Mouse (Mus musculus): ENCODE results near the gene Ccdc115. TPM values are rescaled to one million over a fixed set of nuclear protein-coding genes. Genes with fewer than 3 reads are reported as not detected.

Ccdc115 gene
- total RNA-seq, 2 experiments from 2014 or later, result 13.8 to 15.8 TPM

- intact Hi-C loops (cut with DNase I), result no loop called here
- no peak for TF ChIP-seq CTCF (IDR thresholded peaks at IDR 0.05)
- H3K27ac ChIP-seq, result no peak overlapping the region
- no peak overlapping the region for H3K4me3 ChIP-seq
- no peak for DNase-seq (ENCODE audit: extremely low spot score in 1 of 2, low spot score in 2 of 2)
Measured at GRCm38 (mm10) chr1:34389234-34389891, 50.1 kb downstream of the Ccdc115 start.

- intact Hi-C loops (cut with DNase I), result no loop called here
- H3K4me3 ChIP-seq, result no peak overlapping the region
- TF ChIP-seq CTCF (IDR thresholded peaks at IDR 0.05), result no peak
- no peak overlapping the region for H3K27ac ChIP-seq
- no peak for DNase-seq (ENCODE audit: extremely low spot score in 1 of 2, low spot score in 2 of 2)
Measured at GRCm38 (mm10) chr1:34388849-34389233, 50.6 kb downstream of the Ccdc115 start.

GRCm38 (mm10) chr1:34387346-34388327 is 51.8 kb downstream of the Ccdc115 start:
- no peak for DNase-seq (ENCODE audit: extremely low spot score in 1 of 2, low spot score in 2 of 2)
- H3K4me3 ChIP-seq, result no peak overlapping the region
- no peak overlapping the region for H3K27ac ChIP-seq
- intact Hi-C loops (cut with DNase I), result no loop called here
- TF ChIP-seq CTCF (IDR thresholded peaks at IDR 0.05), result no peak

Small RNA genes lying within 50 kb of the gene (microRNA-seq; reads per million reads assigned to microRNA genes)
- gene Mir5103, result 0 to 0.73 reads per million in 2 experiments

Other genes with a start within 250 kb of the Ccdc115 start
- gene Imp4, start 179 bp upstream of the Ccdc115 start, total RNA-seq (2021), result 10 to 100 TPM; 31.3 to 39.4 TPM
- gene Ptpn18, start 20.1 kb upstream of the Ccdc115 start, total RNA-seq (2021), result 1 to 10 TPM; 4.7 to 6.0 TPM
- not detected for gene Prss39, start 58.7 kb upstream of the Ccdc115 start, total RNA-seq (2021)
- gene Cfc1, start 96.0 kb upstream of the Ccdc115 start, total RNA-seq (2021), result not detected
- not detected for gene Prss40, start 121.3 kb upstream of the Ccdc115 start, total RNA-seq (2021)
- gene Amer3, start 140.0 kb upstream of the Ccdc115 start, total RNA-seq (2021), result 10 to 100 TPM; 25.2 to 28.5 TPM